Mouse (Mus musculus): Measurements from ENCODE around the gene Slf2.

DNA sequence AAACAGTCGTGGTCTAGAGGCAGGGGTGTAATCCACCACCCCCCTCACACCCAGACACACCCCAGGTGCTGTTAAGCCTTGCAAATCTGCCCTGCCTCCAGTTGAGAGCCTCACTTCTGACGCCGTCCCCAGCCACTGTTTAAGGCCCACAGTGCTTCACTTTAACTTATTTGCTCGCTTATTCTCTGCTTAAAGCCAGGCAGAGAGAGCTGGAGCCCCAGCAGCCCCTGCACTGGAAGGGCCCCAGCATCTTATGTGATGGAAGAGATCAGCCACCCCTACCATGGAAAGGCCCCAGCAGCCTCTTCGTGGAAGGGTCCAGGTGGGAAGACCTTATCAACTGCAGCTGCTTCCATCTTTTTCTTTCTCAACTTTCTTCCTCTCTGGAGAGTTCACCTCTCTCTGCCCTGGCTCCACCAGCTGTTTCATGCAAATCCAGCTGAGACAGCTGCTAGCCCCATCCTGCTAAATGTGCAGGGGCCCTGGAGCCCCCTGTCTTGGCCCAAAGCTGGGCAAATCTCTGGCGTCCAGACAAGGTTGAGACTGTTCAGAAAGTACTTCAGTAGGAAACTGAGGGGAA lies 26.7 kb upstream of the Slf2 start:
- no peak for TF ChIP-seq POLR2A (IDR thresholded peaks at IDR 0.05; ENCODE audit: insufficient read depth, low read length)
- no peak for TF ChIP-seq CTCF (IDR thresholded peaks at IDR 0.05; ENCODE audit: low read depth, low read length)
- no peak for TF ChIP-seq EP300 (IDR thresholded peaks at IDR 0.05; ENCODE audit: insufficient read depth, low read depth, low read length)
